Mouse (Mus musculus) heart, embryonic 10.5 days (tissue): Measurements from ENCODE around the gene Gm10300. TPM values are rescaled to one million over a fixed set of nuclear protein-coding genes. Genes with fewer than 3 reads are reported as not detected.

ENCODE experiments used
- DNase-seq: peaks from one replicate; pipeline ENCODE4 v3.0.0-alpha.2; 2017; ENCODE audit warnings: low spot score
- H3K27ac ChIP-seq: fragments of 300-500 bp; sonication (generic); 2 replicates; pipeline ENCODE4 v1.5.1; 2016; ENCODE audit warnings: mild to moderate bottlenecking
- H3K27me3 ChIP-seq: fragments of 300-500 bp; sonication (generic); 2 replicates; pipeline ENCODE4 v1.6.1; 2016; ENCODE audit warnings: mild to moderate bottlenecking; ENCODE audit not compliant: poor library complexity, insufficient read depth, severe bottlenecking
- H3K36me3 ChIP-seq: fragments of 300-500 bp; sonication (generic); 2 replicates; pipeline ENCODE4 v1.6.1; 2016; ENCODE audit warnings: mild to moderate bottlenecking, moderate library complexity
- H3K4me1 ChIP-seq: fragments of 300-500 bp; sonication (generic); 2 replicates; pipeline ENCODE4 v1.6.1; 2016; ENCODE audit warnings: mild to moderate bottlenecking
- H3K4me3 ChIP-seq: fragments of 300-500 bp; sonication (generic); 2 replicates; pipeline ENCODE4 v1.5.1; 2016; ENCODE audit warnings: mild to moderate bottlenecking, moderate library complexity
- H3K9me3 ChIP-seq: fragments of 300-500 bp; sonication (generic); 2 replicates; pipeline ENCODE4 v1.6.1; 2016; ENCODE audit warnings: mild to moderate bottlenecking, moderate library complexity
- WGBS: fragments of 180-500 bp; shearing (Covaris S2); methylation state at CpG from one replicate; pipeline ENCODE4 v1.1.7; 2016; 5-methylcytosine and 5-hydroxymethylcytosine counted together
- polyA plus RNA-seq: library from polyadenylated mRNA; unstranded; fragments of >200 nt; fragmentation: Nextera tagmentation; extraction: Ambion mirVana; gene quantifications from 2 replicates; pipeline ENCODE4 v1.2.1, GENCODE M21; 2016

Gm10300 gene
- polyA plus RNA-seq, 1 experiment from 2014 or later, result not detected

GRCm38 (mm10) chr4:132062934-132063884 is 11.3 kb upstream of the Gm10300 start:
- Histone ChIP-seq H3K9me3 (no peaks in the 10 kb centered on the region), H3K4me1 (peaks cover 66% of the 10 kb centered on the region), H3K4me3 (no peak overlapping the region), H3K36me3 (no peaks in the 10 kb centered on the region), H3K27ac (no peak overlapping the region), H3K27me3 (no peaks in the 10 kb centered on the region)
- WGBS, result 59% methylated on average over 17 of the region's 17 CpGs
- no peak for DNase-seq

- H3K27me3 ChIP-seq, result no peaks in the 10 kb centered on the region
- 80% methylated on average over 5 of the region's 5 CpGs for WGBS
- no peak for DNase-seq
- no peaks in the 10 kb centered on the region for H3K9me3 ChIP-seq
- H3K27ac ChIP-seq, result no peak overlapping the region
- H3K4me1 ChIP-seq, result peaks cover 67% of the 10 kb centered on the region
- no peak overlapping the region for H3K4me3 ChIP-seq
- no peaks in the 10 kb centered on the region for H3K36me3 ChIP-seq
Measured at GRCm38 (mm10) chr4:132064550-132064949, 9.9 kb upstream of the Gm10300 start.

GRCm38 (mm10) chr4:132065578-132065977 is 8.9 kb upstream of the Gm10300 start:
- Histone ChIP-seq H3K27ac (0 out of 2 replicates have a peak overlapping the region, but pooled peaks have one; percentile 10), H3K4me3 (no peak overlapping the region), H3K27me3 (no peaks in the 10 kb centered on the region), H3K9me3 (no peaks in the 10 kb centered on the region), H3K4me1 (peaks cover 68% of the 10 kb centered on the region), H3K36me3 (0 out of 2 replicates have a peak, but pooled peaks cover 2% of the 10 kb centered on the region)
- no peak for DNase-seq
- WGBS, result 48% methylated on average over 3 of the region's 3 CpGs

- H3K4me1 ChIP-seq, result peaks cover 73% of the 10 kb centered on the region
- DNase-seq, result no peak
- H3K27ac ChIP-seq, result peak overlapping the region; percentile 10; the same call in 1 of the 2 replicates
- H3K4me3 ChIP-seq, result no peak overlapping the region
- no peaks in the 10 kb centered on the region for H3K9me3 ChIP-seq
- H3K27me3 ChIP-seq, result no peaks in the 10 kb centered on the region
- 55% methylated on average over 10 of the region's 10 CpGs for WGBS
- H3K36me3 ChIP-seq, result 0 out of 2 replicates have a peak, but pooled peaks cover 3% of the 10 kb centered on the region
Measured at GRCm38 (mm10) chr4:132066101-132066773, 8.3 kb upstream of the Gm10300 start.

- Histone ChIP-seq H3K27ac (peak overlapping the region; percentile 56; the same call in 1 of the 2 replicates), H3K4me1 (peaks cover 79% of the 10 kb centered on the region), H3K36me3 (0 out of 2 replicates have a peak, but pooled peaks cover 3% of the 10 kb centered on the region), H3K27me3 (no peaks in the 10 kb centered on the region), H3K4me3 (no peak overlapping the region), H3K9me3 (no peaks in the 10 kb centered on the region)
- 73% methylated on average over 14 of the region's 14 CpGs for WGBS
- DNase-seq, result no peak
Measured at GRCm38 (mm10) chr4:132067112-132067937, 7.2 kb upstream of the Gm10300 start.

- Histone ChIP-seq H3K9me3 (no peaks in the 10 kb centered on the region), H3K27me3 (peaks cover 5% of the 10 kb centered on the region; the same call in 1 of the 2 replicates), H3K4me1 (peaks cover 79% of the 10 kb centered on the region), H3K27ac (peak overlapping the region; percentile 56; the same call in 1 of the 2 replicates), H3K36me3 (0 out of 2 replicates have a peak, but pooled peaks cover 3% of the 10 kb centered on the region), H3K4me3 (no peak overlapping the region)
- DNase-seq, result no peak
- WGBS, result 82% methylated on average over 2 of the region's 2 CpGs
Measured at GRCm38 (mm10) chr4:132067938-132068235, 6.6 kb upstream of the Gm10300 start.

- H3K36me3 ChIP-seq, result 0 out of 2 replicates have a peak, but pooled peaks cover 3% of the 10 kb centered on the region
- 90% methylated on average over 2 of the region's 2 CpGs for WGBS
- H3K4me1 ChIP-seq, result peaks cover 90% of the 10 kb centered on the region
- H3K27me3 ChIP-seq, result peaks cover 5% of the 10 kb centered on the region; the same call in 1 of the 2 replicates
- DNase-seq, result no peak
- no peaks in the 10 kb centered on the region for H3K9me3 ChIP-seq
- H3K27ac ChIP-seq, result no peak overlapping the region
- peak overlapping the region; percentile 3; the same call in 1 of the 2 replicates for H3K4me3 ChIP-seq
Measured at GRCm38 (mm10) chr4:132071674-132072073, 2.8 kb upstream of the Gm10300 start.

GRCm38 (mm10) chr4:132072156-132072555 is 2.3 kb upstream of the Gm10300 start:
- peaks cover 90% of the 10 kb centered on the region for H3K4me1 ChIP-seq
- H3K36me3 ChIP-seq, result 0 out of 2 replicates have a peak, but pooled peaks cover 3% of the 10 kb centered on the region
- H3K27me3 ChIP-seq, result peaks cover 5% of the 10 kb centered on the region; the same call in 1 of the 2 replicates
- no peak for DNase-seq
- 73% methylated on average over 3 of the region's 3 CpGs for WGBS
- peak overlapping the region; percentile 94; the same call in 1 of the 2 replicates for H3K27ac ChIP-seq
- H3K9me3 ChIP-seq, result no peaks in the 10 kb centered on the region
- H3K4me3 ChIP-seq, result 0 out of 2 replicates have a peak overlapping the region, but pooled peaks have one; percentile 94

GRCm38 (mm10) chr4:132072946-132073345 is 1.6 kb upstream of the Gm10300 start:
- Histone ChIP-seq H3K4me3 (peak overlapping the region; percentile 94), H3K36me3 (0 out of 2 replicates have a peak, but pooled peaks cover 3% of the 10 kb centered on the region), H3K27ac (peak overlapping the region; percentile 94), H3K9me3 (no peaks in the 10 kb centered on the region), H3K27me3 (peaks cover 5% of the 10 kb centered on the region; the same call in 1 of the 2 replicates), H3K4me1 (peaks cover 91% of the 10 kb centered on the region)
- no peak for DNase-seq
- WGBS, result 65% methylated on average over 6 of the region's 6 CpGs

- H3K4me1 ChIP-seq, result peaks cover 89% of the 10 kb centered on the region
- 2% methylated on average over 47 of the region's 47 CpGs for WGBS
Measured at GRCm38 (mm10) chr4:132074933-132075769, 654 bp downstream of the Gm10300 start, which contains the start of gene Epb41. Epb41 (minus strand) TSS chr4:132075321.

GRCm38 (mm10) chr4:132075796-132076195 is 1.3 kb downstream of the Gm10300 start:
- peaks cover 5% of the 10 kb centered on the region; the same call in 1 of the 2 replicates for H3K27me3 ChIP-seq
- H3K27ac ChIP-seq, result peak overlapping the region; percentile 94

More at GRCm38 (mm10) chr4:132074933-132075769, 654 bp downstream of the Gm10300 start, which contains the start of gene Epb41:
- Histone ChIP-seq H3K27ac (peak within 1 kb of the TSS; percentile 94), H3K9me3 (no peaks in the 10 kb centered on the region), H3K36me3 (0 out of 2 replicates have a peak, but pooled peaks cover 3% of the 10 kb centered on the region), H3K4me3 (peak within 1 kb of the TSS; percentile 94), H3K27me3 (peaks cover 5% of the 10 kb centered on the region; the same call in 1 of the 2 replicates)
- DNase-seq, result peak; percentile 100

More at GRCm38 (mm10) chr4:132075796-132076195, 1.3 kb downstream of the Gm10300 start:
- peak overlapping the region; percentile 94; the same call in 1 of the 2 replicates for H3K4me3 ChIP-seq
- H3K4me1 ChIP-seq, result peaks cover 82% of the 10 kb centered on the region
- DNase-seq, result no peak
- no peaks in the 10 kb centered on the region for H3K9me3 ChIP-seq
- H3K36me3 ChIP-seq, result no peaks in the 10 kb centered on the region
- 38% methylated on average over 1 of the region's 1 CpGs for WGBS
